Mouse (Mus musculus): ENCODE measurements around the gene Npvf. TPM values are rescaled to one million over a fixed set of nuclear protein-coding genes. Genes with fewer than 3 reads are reported as not detected.

Gene Npvf
- not detected in 2 replicates for polyA plus RNA-seq (2012; rRNA removed)

DNA sequence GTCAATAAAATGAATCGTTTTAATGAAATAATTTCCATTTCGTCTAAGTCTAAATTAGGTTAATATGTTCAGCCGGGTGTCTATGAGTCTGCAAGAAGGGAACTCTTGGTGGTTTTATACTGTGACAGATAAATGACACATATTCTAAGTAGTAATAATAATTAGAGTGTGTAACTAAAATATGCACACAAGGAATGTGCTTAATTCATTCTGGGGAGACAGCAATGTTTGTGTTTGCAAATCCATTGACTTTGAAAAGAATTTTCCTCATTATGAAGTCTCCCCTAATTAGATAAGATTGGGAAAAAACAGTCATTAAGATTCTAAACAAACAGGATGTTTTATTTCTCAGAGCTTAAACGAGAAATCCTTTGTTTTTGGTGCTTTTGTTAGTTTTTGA, at the start of gene Npvf:
Gene Npvf (minus strand): TSS at position 84 of the 400 bp plus-strand sequence.
- WGBS, result 75% methylated on average over 4 of the region's 4 CpGs
- DNase-seq (ENCODE audit: low read depth, low spot score), result no peak

DNA sequence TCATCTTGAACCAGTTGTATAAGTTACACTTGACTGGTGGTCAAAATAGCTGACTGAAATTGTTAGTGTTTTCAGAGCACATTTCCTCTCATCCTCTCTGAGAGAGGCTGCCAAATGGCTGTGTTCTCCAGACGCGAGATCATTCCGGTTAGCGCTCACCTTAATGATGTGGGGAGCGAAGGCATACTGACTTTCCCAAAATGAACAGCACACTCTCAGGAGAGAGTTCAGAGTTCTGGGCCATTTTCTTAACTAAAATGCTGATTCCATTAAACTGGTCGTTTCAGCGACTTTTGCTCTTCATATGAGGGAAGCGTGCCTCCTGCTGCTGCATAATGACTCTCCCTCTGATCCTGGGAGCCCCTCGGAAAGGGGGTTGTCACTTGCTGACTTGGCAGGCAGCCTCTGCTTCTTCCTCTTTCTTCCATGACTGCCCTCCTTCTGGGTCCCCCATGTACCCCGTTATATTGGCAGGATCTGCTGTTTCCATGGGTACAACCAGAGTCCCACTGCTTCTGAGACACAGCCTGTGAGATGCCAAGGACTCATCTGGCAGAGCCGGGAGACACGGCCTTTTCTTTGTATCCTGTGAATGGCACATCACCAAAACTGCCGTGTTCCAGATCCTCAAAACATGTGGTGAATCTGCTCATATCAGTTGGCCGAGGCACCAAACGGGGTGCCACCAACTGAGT, 35.0 kb upstream of the Npvf start:
- DNase-seq (ENCODE audit: low read depth, low spot score), result no peak
- 72% methylated on average over 15 of the region's 15 CpGs for WGBS

DNA sequence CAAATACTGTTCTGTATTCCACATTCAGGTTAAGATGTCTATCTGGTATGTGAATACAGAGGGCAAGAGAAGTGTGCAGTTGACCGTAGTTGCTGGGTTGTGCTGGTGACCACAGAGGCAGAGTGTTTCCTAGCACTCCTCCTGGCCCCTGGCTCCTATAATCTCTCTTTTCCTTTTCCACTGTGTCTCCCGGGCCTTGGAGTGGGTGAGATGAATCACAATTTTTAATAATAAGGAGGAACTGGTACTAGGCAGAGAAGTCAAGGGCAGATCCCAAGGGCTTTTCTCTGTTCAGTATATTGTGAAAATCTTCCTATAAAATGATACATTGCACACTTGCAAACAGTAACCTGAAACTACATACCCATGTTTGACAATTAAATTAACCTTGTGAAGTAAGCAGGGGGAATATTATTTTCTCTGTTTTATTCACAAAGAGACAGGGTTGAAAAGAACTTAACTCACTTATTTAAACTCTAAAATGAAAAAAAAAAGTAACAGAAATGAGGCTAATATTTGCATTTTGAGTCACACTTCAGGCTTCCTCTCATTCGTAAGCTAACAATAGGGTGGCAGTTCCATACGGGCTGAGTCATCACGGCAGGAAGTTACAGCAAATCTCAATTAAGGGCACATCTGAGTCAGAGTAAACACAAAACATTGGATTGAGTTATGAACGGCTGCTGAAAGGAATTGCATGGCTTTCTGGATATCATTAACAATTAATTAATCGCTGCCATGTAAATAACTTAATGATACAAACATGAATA, 30.6 kb upstream of the Npvf start:
- DNase-seq (ENCODE audit: low read depth, low spot score), result no peak
- WGBS, result 25% methylated on average over 7 of the region's 7 CpGs

DNA sequence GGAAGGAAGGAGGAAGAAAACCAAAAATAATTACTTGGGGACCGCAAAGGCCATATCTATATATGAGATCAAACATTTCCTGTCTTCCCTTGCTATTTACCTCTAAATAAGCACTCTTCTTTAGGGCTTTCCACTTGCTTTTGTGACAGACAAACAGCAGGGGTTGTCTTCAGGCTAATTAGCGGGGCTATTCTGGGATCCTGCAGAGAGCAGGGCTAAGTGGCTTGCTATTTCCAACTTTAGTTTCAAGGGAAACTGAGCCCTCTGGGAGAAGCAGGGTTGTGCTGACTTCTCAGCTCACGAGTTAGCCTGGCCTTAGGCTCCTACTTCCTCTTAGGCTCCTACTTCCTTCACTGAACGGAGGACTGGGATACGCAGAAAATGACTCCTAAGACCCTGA, 27.3 kb upstream of the Npvf start:
- no peak for DNase-seq (ENCODE audit: low read depth, low spot score)
- 78% methylated on average over 5 of the region's 5 CpGs for WGBS

DNA sequence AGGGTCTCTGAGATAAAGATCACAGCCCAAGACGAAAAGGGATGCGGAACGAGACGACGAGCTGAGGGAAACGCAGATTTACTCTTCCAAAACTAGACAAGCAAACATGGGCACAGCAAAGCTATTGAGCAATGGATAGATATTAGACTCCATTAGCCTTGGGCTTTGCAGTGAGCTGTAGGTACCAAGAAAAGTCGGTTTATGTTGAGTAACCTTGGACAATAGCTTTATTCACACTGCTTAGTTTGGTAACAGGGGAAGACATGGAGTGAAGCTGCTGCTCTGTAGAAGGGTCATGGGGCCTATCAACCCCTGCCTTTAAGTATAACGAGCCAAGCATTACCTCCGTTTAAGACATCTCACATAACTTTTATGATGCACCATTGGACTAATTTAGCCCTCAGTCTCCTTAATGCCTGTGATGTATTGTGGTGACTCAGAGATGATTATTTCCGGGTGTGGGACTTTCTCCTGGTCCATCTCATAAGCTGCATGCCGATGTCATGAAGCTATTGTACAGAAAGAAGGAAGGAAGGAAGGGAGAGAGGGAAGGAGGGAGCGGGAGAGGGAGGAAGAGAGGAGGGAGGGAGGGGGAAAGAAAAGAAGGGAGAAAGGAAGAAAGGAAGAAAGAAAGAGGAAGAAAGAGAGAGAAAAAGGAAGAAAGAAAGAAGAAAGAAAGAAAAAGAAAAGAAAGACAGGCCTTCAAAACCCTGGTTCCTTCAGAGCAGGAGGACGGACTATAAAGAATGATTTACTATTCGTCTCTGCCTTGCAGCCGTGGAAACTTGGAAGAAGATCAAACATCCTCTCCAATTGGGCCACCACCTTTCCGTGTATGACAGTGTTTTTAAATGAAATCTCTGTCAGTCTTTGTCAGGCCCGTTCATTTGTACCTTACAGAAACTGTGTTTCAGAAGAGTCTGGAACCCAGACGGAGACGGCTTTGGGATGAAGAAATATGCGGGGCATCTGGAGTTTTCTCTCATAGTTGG, 26.3 kb upstream of the Npvf start:
- WGBS, result 43% methylated on average over 20 of the region's 20 CpGs
- peak; percentile 25 for DNase-seq (ENCODE audit: low read depth, low spot score)

DNA sequence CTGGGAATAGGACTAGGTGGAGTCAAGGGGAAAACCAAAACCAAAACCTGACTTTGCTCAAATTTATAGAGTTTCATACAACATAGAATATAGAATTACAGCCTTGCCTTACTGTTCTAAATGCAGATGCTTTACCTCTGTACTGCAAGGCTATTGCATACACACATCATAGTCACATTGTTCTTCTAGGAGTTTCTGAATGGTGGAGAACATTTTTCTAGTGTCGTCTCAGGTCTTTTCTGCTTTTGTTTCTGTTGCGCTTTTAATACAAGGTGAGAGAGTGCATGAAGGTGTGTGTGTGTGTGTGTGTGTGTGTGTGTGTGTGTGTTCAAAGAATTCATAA, 25.2 kb upstream of the Npvf start:
- WGBS, result 94% methylated on average over 2 of the region's 2 CpGs

DNA sequence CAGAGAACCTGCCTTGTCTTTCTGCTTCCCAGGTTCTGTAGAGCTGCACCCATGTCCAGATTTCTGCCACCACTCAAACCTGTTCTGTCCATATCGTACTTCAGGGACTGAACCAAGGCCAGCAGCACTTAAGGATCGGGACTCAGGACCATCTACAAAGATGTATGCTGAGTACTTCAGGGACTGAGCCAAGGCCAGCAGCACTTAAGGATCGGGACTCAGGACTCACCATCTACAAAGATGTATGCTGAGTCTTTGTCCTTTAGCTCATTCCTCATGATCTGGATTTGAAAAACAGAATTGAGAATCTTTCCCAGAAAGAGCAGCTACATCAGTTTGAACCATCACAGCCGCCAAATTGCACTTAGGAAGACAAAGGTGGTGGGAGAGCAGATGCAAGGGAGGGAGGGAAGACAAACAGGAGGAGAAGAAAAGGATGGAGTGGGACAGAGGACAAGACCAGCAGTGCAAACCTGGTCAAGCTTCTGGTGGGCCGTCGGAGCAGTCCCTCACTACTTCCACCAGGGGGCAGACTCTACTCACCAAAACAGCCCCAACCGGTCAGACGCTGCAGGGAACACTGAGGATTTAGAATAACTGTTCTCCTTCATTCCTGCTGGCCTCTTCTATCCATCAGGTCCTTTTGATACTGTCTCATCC, 24.7 kb upstream of the Npvf start:
- 27% methylated on average over 8 of the region's 8 CpGs for WGBS
- peak; percentile 44 for DNase-seq (ENCODE audit: low read depth, low spot score)

More for the DNA sequence above, 25.2 kb upstream of the Npvf start:
- DNase-seq (ENCODE audit: low read depth, low spot score), result no peak

DNA sequence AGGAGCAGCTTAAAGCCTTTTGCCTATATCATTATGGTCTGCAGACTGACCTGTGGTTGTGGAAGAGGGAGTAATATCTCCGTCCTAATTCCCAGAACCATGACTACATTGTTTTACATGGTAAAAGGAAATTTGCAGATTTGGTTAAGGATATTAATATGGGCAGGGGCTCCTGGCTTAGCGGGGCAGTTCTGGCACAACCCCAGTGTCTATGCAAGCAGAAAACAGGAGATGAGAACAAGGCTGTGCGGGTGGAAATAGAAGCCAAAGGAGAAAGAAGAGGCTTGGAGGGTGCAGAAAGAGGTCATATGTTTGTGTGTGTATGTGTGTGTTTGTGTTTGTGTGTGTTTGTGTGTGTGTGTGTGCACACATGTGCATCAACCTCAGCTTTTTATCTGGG, 17.0 kb upstream of the Npvf start:
- WGBS, result 87% methylated on average over 3 of the region's 3 CpGs
- no peak for DNase-seq (ENCODE audit: low read depth, low spot score)

DNA sequence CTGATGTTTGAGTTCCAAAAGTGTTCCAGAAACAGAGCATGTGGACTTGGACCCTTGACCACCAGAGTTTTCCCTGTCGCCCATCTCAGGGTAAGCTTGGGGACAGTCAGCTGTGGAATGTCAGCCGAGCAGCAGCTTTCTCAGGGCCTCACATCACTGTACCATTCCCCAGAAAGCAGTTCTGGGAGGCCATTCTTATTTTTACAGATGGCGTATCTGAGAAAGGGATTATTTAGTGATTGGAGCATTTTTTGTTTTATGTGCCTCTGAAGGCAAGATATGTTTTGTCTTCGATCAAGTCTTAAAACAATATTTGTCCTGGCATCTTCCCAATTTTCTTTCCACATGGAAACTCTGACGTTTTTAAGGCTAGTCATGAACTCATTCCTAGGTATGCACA, 12.7 kb upstream of the Npvf start:
- DNase-seq (ENCODE audit: low read depth, low spot score), result no peak
- WGBS, result 49% methylated on average over 5 of the region's 5 CpGs

DNA sequence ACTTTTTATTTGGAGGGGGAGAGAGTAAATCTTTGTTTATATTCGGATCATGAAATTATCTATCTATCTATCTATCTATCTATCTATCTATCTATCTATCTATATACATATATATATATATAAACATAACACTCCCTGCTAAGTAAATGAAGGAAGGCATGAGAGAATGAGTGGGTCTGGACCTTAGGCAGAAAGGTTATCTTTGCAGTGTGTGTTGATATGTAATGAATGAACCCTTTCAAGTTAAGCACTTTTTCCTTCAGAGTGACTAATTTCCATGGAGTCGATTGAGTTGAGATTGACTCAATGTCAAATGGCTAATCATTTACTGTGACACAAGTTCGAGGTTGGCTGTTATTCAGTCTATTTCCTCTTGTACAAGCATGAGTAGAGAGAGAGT, 10.8 kb upstream of the Npvf start:
- WGBS, result 43% methylated on average over 3 of the region's 3 CpGs
- DNase-seq (ENCODE audit: low read depth, low spot score), result no peak

DNA sequence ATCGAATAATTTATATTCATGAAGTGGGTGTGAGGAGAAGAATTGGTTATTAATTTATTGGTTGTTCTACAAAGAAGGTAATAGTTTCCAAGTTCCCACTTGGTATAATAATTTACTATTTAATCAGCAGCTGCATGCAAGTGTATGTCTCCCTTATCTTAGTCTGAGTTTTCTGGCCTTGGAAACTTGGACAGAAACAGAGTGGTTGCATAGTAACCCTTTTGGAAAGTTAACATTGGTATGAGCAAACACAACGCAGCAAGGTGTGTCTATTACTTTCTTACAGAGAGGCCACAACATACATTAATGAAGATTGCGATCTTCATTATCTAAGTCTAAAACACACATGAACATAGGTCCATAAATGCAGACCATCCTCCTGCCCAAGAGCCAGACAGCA, 10.0 kb upstream of the Npvf start:
- no peak for DNase-seq (ENCODE audit: low read depth, low spot score)
- 61% methylated on average over 3 of the region's 3 CpGs for WGBS

DNA sequence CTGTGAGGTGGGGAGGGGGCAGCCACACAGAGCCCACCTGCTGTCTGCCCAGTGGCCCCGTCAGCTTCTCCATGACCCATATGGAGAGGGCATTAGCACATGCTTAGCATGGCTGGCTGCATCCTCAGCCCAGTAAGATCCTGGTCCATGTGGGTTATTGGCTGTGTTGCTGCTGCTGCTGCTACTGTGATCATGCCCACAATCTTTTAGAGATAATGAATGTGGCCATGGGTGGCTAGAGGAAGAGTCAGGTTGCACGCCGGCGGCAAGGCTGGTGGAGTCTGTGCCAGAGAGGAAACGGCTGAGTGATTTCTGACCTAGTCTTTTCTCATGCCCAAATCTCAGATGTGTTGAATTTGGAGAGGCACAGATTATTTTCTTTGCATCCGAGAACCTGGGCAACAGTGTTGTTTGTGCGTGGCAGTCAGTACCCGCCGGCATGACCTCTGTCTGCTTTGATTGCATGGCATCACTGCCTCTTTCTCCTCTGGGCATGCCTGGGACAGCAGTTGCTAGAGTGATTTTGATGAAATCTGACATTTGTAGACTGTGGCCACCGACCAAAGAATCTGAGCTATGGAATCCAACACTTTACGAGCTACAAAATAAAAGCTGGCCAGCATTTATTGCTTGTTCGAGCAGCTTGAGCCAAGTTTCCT, 8.8 kb upstream of the Npvf start:
- 43% methylated on average over 12 of the region's 12 CpGs for WGBS

DNA sequence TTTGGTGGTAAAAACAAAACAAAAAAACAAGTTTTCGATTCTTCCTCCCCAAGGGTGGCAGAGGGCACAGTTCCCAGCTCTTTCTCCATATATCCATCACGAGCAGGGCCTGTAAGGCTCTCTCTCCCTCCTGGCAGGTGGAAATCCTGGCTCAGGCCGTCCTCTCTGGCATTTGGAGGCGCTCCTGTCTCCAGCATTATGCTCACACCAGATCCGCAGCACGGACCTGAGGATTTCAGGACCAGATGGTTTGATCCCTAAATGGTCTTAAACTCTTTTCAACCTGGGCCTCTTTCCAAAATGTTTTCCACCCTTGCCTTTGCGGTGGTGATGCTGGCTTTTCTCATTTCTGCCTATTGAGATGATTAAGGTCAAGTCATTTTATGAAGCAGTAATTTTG, 7.5 kb upstream of the Npvf start:
- no peak for DNase-seq (ENCODE audit: low read depth, low spot score)
- 69% methylated on average over 7 of the region's 7 CpGs for WGBS

More for the DNA sequence above, 8.8 kb upstream of the Npvf start:
- DNase-seq (ENCODE audit: low read depth, low spot score), result no peak

DNA sequence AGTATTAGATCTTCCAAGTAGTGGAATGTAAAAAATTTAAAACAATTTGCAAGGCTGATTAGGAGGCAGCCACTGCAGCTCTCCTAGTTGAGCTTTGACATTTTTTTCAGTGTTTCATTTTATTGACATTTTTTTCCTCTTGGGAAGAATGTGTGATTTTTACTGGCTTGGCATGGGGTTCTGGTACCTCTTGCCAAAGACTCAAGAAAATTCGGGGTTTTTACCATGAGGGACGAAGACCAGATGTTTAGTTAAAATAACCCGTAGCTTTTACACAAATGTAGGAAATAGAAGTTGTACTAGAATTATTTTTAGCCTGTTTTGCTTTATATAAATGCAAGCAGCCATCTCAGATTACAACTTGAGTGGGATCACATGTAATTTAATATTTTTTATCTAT, 4.2 kb upstream of the Npvf start:
- no peak for DNase-seq (ENCODE audit: low read depth, low spot score)
- 59% methylated on average over 3 of the region's 3 CpGs for WGBS

DNA sequence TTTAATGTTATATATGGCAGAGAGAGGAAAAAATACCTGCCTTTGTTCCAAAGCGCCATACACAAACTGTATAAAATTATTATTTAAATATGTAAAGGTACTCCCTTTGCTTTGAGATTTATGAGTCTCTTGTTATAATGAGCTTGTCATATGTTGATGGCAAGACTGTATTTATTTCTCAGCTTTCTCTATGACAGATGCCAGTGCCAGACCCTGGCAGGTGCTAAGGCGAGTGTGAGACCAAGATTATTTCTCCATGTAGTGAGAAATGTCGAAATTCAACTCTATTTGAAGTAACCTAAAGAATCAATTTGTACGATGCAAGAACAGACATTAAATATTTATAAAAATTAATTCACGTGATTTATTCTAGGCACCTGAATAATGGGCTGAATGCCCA, 3.8 kb upstream of the Npvf start:
- 74% methylated on average over 5 of the region's 5 CpGs for WGBS
- DNase-seq (ENCODE audit: low read depth, low spot score), result no peak

DNA sequence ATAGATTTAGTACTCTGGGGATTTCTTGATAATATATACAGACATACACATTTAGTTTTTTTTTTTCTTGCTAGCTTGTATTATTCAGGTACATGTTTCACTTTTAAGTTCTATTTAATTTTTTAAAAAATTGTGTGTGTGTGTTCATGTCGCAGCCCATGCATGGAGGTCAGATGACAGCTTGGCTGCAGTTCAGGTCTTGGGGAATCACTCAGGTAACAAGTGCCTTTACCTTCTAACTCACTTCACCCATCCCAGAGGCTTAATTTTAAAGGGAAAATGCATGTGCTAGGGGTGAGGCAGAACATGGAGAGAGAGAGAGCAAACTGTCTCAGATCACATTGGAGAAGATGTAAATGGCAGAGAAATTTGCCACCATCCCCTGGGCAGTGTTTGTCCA, 2.2 kb upstream of the Npvf start:
- no peak for DNase-seq (ENCODE audit: low read depth, low spot score)
- WGBS, result 96% methylated on average over 1 of the region's 1 CpGs

DNA sequence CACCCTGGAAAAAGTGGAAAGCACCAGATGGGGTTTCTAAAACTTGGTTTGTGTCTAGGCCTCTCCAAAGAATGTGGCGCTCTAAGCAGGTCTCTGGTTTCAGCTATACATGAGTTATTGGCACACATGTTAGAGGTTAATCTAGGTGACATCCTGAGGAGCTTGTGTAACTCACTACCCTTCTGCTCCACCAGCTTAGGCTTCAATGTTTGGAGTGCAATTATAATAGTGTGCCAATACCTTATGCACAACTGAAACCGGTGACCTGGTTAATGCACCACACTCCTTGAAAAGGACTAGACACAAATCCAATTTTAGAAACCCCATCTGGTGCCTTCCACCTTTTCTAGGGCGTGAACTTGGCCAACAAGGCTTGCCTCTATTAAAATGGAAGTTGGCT, 1.7 kb upstream of the Npvf start:
- DNase-seq (ENCODE audit: low read depth, low spot score), result no peak
- 89% methylated on average over 3 of the region's 3 CpGs for WGBS

DNA sequence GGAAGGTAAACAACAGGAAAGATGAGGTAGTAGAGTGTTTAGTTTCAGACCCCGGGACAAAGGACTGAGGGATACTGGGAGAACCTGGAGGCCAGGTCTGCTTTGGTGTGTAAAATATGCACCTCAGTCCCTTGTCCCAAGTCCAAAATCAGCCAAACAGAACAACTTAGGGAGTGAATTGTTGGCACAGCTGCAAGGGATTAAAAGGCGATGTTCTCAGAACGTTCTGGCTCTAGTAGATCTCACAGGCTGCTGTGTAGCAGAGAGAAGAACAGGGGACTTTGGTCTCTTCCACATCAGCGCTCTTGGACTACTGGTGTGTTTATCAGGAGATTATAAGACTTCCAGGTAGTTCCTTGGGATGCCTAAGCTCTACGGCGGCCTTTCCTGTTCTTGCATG, 6.6 kb downstream of the Npvf start:
- DNase-seq (ENCODE audit: low read depth, low spot score), result no peak
- 53% methylated on average over 6 of the region's 6 CpGs for WGBS

DNA sequence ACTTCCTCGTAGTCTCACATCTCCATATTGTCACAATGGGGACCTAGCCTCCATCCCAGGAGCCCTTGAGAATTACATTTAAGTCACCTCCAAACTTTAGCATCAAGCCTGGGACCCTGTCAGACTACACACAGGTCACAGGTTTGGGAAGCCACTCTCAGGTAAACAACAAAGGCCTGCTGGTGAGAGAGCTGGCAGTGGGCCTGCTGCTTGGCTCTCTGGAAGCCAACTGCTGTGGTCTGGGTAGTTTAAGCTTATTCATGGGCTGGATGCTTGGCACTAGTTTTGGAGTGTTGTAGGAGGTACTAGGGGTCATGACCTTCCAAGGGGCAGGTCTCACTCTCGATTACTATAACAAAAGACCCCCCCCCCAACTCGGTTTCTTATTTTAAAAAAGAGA, 7.6 kb downstream of the Npvf start:
- no peak for DNase-seq (ENCODE audit: low read depth, low spot score)
- WGBS, result 59% methylated on average over 3 of the region's 3 CpGs
